Mouse (Mus musculus): ENCODE results near the gene Ggct. TPM values are rescaled to one million over a fixed set of nuclear protein-coding genes. Genes with fewer than 3 reads are reported as not detected.
"Not testable (repeated sequence)": the region's sequence is repeated elsewhere in the genome, so short reads cannot be mapped to it uniquely, and the experiment has no call there.

Ggct gene
- polyA plus RNA-seq, 1 experiment: 5.4 TPM

GRCm38 (mm10) chr6:54969801-54970200 is 22.9 kb downstream of the Ggct start:
- no peak for DNase-seq (ENCODE audit: low read depth)
- TF ChIP-seq CTCF (IDR thresholded peaks at IDR 0.05; ENCODE audit: borderline replicate concordance, extremely low read depth, insufficient read depth, insufficient read length) (no peak), POLR2A (IDR thresholded peaks at IDR 0.05; ENCODE audit: borderline replicate concordance, extremely low read depth, insufficient read depth, insufficient read length, poor library complexity, severe bottlenecking) (no peak)

GRCm38 (mm10) chr6:54967591-54967990 is 25.2 kb downstream of the Ggct start:
- DNase-seq (ENCODE audit: low read depth): no peak
- TF ChIP-seq CTCF (IDR thresholded peaks at IDR 0.05; ENCODE audit: borderline replicate concordance, extremely low read depth, insufficient read depth, insufficient read length): no peak
- no peak for TF ChIP-seq POLR2A (IDR thresholded peaks at IDR 0.05; ENCODE audit: borderline replicate concordance, extremely low read depth, insufficient read depth, insufficient read length, poor library complexity, severe bottlenecking)

DNA sequence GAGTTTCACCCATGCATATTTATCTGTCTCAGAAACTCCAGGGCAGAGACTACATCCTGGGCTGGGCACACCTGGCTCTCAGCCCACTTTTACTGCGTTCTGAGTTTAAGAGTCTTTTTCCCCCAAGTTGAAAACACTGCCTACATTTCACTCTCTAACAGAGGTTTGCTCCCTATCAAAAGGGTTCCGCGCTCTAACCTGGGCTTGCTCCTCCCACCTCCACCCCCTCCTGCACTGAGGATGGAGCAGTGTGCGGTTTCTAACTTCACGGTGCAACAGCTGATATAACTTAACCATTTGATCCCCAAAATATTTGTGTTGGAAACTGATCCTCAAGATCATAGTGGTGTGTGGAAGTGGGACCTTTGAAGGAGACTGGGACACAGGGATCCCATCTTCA is 27.5 kb downstream of the Ggct start:
- DNase-seq (ENCODE audit: low read depth): no peak
- TF ChIP-seq POLR2A (IDR thresholded peaks at IDR 0.05; ENCODE audit: borderline replicate concordance, extremely low read depth, insufficient read depth, insufficient read length, poor library complexity, severe bottlenecking) (no peak), CTCF (IDR thresholded peaks at IDR 0.05; ENCODE audit: borderline replicate concordance, extremely low read depth, insufficient read depth, insufficient read length) (no peak)

DNA sequence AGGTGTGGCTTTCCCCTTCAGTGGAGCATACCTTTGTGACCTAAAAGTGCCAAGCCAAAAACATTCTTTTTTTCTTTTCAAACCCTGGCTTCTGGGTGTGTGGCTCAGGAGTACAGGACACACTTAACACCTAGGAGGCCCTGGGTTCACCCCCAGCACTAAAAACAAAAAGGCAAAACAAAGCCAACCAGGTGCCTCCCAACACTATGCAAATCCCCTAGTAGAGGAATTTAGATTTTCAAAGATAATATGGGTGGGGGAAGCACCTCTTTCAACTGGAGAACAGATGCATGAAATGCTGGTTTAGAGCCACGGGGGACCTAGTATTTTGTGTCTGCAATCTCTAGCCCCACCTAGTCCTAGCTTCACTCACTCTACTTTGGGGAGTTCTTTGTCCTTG is 28.0 kb downstream of the Ggct start:
- TF ChIP-seq CTCF (IDR thresholded peaks at IDR 0.05; ENCODE audit: borderline replicate concordance, extremely low read depth, insufficient read depth, insufficient read length) (no peak), POLR2A (IDR thresholded peaks at IDR 0.05; ENCODE audit: borderline replicate concordance, extremely low read depth, insufficient read depth, insufficient read length, poor library complexity, severe bottlenecking) (no peak)

GRCm38 (mm10) chr6:54963599-54963998 is 29.2 kb downstream of the Ggct start:
- DNase-seq (ENCODE audit: low read depth): no peak
- TF ChIP-seq CTCF (IDR thresholded peaks at IDR 0.05; ENCODE audit: borderline replicate concordance, extremely low read depth, insufficient read depth, insufficient read length): no peak
- no peak for TF ChIP-seq POLR2A (IDR thresholded peaks at IDR 0.05; ENCODE audit: borderline replicate concordance, extremely low read depth, insufficient read depth, insufficient read length, poor library complexity, severe bottlenecking)

More for the DNA sequence above, 28.0 kb downstream of the Ggct start:
- DNase-seq (ENCODE audit: low read depth): no peak

- TF ChIP-seq POLR2A (IDR thresholded peaks at IDR 0.05; ENCODE audit: borderline replicate concordance, extremely low read depth, insufficient read depth, insufficient read length, poor library complexity, severe bottlenecking) (no peak), CTCF (IDR thresholded peaks at IDR 0.05; ENCODE audit: borderline replicate concordance, extremely low read depth, insufficient read depth, insufficient read length) (no peak)
- no peak for DNase-seq (ENCODE audit: low read depth)
These were observed 35.1 kb downstream of the Ggct start for GRCm38 (mm10) chr6:54957655-54958054.

- no peak for DNase-seq (ENCODE audit: low read depth)
- TF ChIP-seq POLR2A (IDR thresholded peaks at IDR 0.05; ENCODE audit: borderline replicate concordance, extremely low read depth, insufficient read depth, insufficient read length, poor library complexity, severe bottlenecking): no peak
- no peak for TF ChIP-seq CTCF (IDR thresholded peaks at IDR 0.05; ENCODE audit: borderline replicate concordance, extremely low read depth, insufficient read depth, insufficient read length)
These were observed 36.3 kb downstream of the Ggct start for GRCm38 (mm10) chr6:54956425-54956824.

DNA sequence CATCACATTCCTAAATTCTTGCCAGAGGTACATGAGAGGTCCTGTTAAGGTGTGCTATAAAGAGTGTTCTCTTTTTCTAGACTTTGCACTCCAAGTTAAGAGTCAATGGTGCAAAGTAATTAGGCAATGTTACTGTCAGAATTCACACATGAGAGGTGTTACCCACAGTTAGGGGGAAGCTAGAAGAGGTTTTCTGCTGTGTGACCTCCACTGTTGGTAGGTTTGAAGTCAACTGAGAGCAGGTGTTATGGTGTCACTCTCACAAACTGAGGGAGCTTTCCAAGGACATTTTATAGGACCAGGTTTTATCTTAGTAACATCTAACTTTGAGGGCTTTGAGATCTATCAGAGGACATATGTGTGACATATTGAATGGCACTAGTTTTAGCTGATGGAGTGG is 36.8 kb downstream of the Ggct start:
- TF ChIP-seq CTCF (IDR thresholded peaks at IDR 0.05; ENCODE audit: borderline replicate concordance, extremely low read depth, insufficient read depth, insufficient read length) (no peak), POLR2A (IDR thresholded peaks at IDR 0.05; ENCODE audit: borderline replicate concordance, extremely low read depth, insufficient read depth, insufficient read length, poor library complexity, severe bottlenecking) (no peak)
- no peak for DNase-seq (ENCODE audit: low read depth)

- DNase-seq (ENCODE audit: low read depth): no peak
- TF ChIP-seq POLR2A (IDR thresholded peaks at IDR 0.05; ENCODE audit: borderline replicate concordance, extremely low read depth, insufficient read depth, insufficient read length, poor library complexity, severe bottlenecking) (no peak), CTCF (IDR thresholded peaks at IDR 0.05; ENCODE audit: borderline replicate concordance, extremely low read depth, insufficient read depth, insufficient read length) (no peak)
These were observed 37.9 kb downstream of the Ggct start for GRCm38 (mm10) chr6:54954659-54955414.

GRCm38 (mm10) chr6:54953399-54953798 is 39.4 kb downstream of the Ggct start:
- not testable (repeated sequence) for DNase-seq (ENCODE audit: low read depth)

- TF ChIP-seq CTCF (IDR thresholded peaks at IDR 0.05; ENCODE audit: borderline replicate concordance, extremely low read depth, insufficient read depth, insufficient read length): no peak
- TF ChIP-seq POLR2A (IDR thresholded peaks at IDR 0.05; ENCODE audit: borderline replicate concordance, extremely low read depth, insufficient read depth, insufficient read length, poor library complexity, severe bottlenecking): no peak
- DNase-seq (ENCODE audit: low read depth): no peak
These were observed 40.2 kb downstream of the Ggct start for GRCm38 (mm10) chr6:54952542-54952941.

DNA sequence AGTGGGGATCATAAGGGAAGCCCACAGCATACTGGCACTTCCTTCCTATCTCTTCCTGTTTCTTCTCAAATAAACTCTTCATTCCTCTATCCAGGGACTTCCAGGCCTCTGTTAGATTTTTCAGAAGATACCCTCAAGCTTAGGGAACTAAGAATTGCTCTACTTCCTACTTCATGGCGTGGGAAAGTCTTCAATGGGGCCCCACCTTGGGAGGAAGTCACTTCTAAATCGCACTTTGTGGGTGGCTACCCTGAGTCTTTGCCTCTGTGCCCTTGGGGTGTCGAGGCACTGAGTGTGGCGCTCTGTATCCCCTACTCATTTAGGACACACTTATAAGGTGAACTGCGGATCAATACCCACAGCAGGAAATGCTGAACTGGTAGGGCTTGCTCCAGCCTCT is 44.1 kb downstream of the Ggct start:
- TF ChIP-seq CTCF (IDR thresholded peaks at IDR 0.05; ENCODE audit: borderline replicate concordance, extremely low read depth, insufficient read depth, insufficient read length) (no peak), POLR2A (IDR thresholded peaks at IDR 0.05; ENCODE audit: borderline replicate concordance, extremely low read depth, insufficient read depth, insufficient read length, poor library complexity, severe bottlenecking) (no peak)
- no peak for DNase-seq (ENCODE audit: low read depth)
